Mouse (Mus musculus) limb, embryonic 14.5 days (tissue): ENCODE measurements around the gene Gm45062. TPM values are rescaled to one million over a fixed set of nuclear protein-coding genes. Genes with fewer than 3 reads are reported as not detected.

ENCODE experiments used
- ATAC-seq: fragments of 200-750 bp; cut with Nextera tagmentation; 2 replicates; pipeline ENCODE4 v1.8.0; 2017; ENCODE audit warnings: low read depth, moderate number of reproducible peaks, moderate TSS enrichment; ENCODE audit not compliant: low FRiP score
- DNase-seq: peaks from one replicate; pipeline ENCODE4 v3.0.0-alpha.2; 2015; ENCODE audit warnings: low spot score
- H3K27ac ChIP-seq: fragments of 300-500 bp; sonication (generic); replicated peaks from 2 replicates; pipeline ENCODE4 v1.5.1; 2014; ENCODE audit warnings: low read depth, mild to moderate bottlenecking, low read length, moderate library complexity, mixed read lengths
- H3K27me3 ChIP-seq: fragments of 300-500 bp; sonication (generic); 2 replicates; pipeline ENCODE4 v1.6.1; 2014; ENCODE audit warnings: low read length, mixed read lengths; ENCODE audit not compliant: control insufficient read depth, insufficient read depth
- H3K36me3 ChIP-seq: fragments of 300-500 bp; sonication (generic); 2 replicates; pipeline ENCODE4 v1.6.1; 2014; ENCODE audit warnings: mild to moderate bottlenecking, low read length, moderate library complexity, mixed read lengths; ENCODE audit not compliant: control insufficient read depth, insufficient read depth
- H3K4me1 ChIP-seq: fragments of 300-500 bp; sonication (generic); 2 replicates; pipeline ENCODE4 v1.6.1; 2014; ENCODE audit warnings: antibody characterized with exemption, low read length, mixed read lengths; ENCODE audit not compliant: control insufficient read depth, insufficient read depth
- H3K4me2 ChIP-seq: fragments of 300-500 bp; sonication (generic); replicated peaks from 2 replicates; pipeline ENCODE4 v1.6.1; 2014; ENCODE audit warnings: low read depth, mild to moderate bottlenecking, low read length, moderate library complexity; ENCODE audit not compliant: severe bottlenecking
- H3K4me3 ChIP-seq: fragments of 300-500 bp; sonication (generic); replicated peaks from 2 replicates; pipeline ENCODE4 v1.5.1; 2014; ENCODE audit warnings: low read length
- H3K9ac ChIP-seq: fragments of 300-500 bp; sonication (generic); 2 replicates; pipeline ENCODE4 v1.6.1; 2014; ENCODE audit warnings: mild to moderate bottlenecking, low read depth, low read length, moderate library complexity; ENCODE audit not compliant: severe bottlenecking
- H3K9me3 ChIP-seq: fragments of 300-500 bp; sonication (generic); 2 replicates; pipeline ENCODE4 v1.6.1; 2016; ENCODE audit warnings: low read length; ENCODE audit not compliant: control insufficient read depth
- POLR2A ChIP-seq: fragments of 200-500 bp; IDR thresholded peaks from 2 replicates; pipeline ENCODE4 v1.8.0; 2012; ENCODE audit warnings: inconsistent platforms, mild to moderate bottlenecking, moderate library complexity, borderline replicate concordance; ENCODE audit not compliant: insufficient read depth, insufficient read length; ENCODE audit errors: extremely low read depth
- WGBS: fragments of 180-500 bp; shearing (Covaris S2); extraction: QIAGEN DNeasy Blood & Tissue Kit; methylation state at CpG from one replicate; pipeline ENCODE4 v1.1.7; 2014; 5-methylcytosine and 5-hydroxymethylcytosine counted together
- polyA plus RNA-seq, 2 experiments: library from polyadenylated mRNA; depleted of rRNA in 1 of 2; stranded (reverse) in 1 of 2; unstranded in 1 of 2; fragments of >200 nt; fragmentation: Nextera tagmentation in 1 of 2; extraction: Ambion mirVana in 1 of 2; gene quantifications; 2 replicates each; pipeline versions ENCODE4 v1.2.1 to v1.2.3; 2012 to 2014

Gene Gm45062
- polyA plus RNA-seq, 2 experiments, result 8.7 to 14.7 TPM

- Histone ChIP-seq H3K27me3 (no peaks in the 10 kb centered on the region), H3K9me3 (no peaks in the 10 kb centered on the region), H3K4me3 (no peak overlapping the region), H3K36me3 (no peaks in the 10 kb centered on the region), H3K27ac (no peak overlapping the region), H3K4me2 (no peak overlapping the region), H3K4me1 (peaks cover 9% of the 10 kb centered on the region), H3K9ac (no peak overlapping the region)
- 79% methylated on average over 2 of the region's 2 CpGs for WGBS
- no peak for DNase-seq
- no peak for TF ChIP-seq POLR2A
- no peak for ATAC-seq
Observed at GRCm38 (mm10) chr6:8358232-8358631, 99.0 kb downstream of the Gm45062 start.

DNA sequence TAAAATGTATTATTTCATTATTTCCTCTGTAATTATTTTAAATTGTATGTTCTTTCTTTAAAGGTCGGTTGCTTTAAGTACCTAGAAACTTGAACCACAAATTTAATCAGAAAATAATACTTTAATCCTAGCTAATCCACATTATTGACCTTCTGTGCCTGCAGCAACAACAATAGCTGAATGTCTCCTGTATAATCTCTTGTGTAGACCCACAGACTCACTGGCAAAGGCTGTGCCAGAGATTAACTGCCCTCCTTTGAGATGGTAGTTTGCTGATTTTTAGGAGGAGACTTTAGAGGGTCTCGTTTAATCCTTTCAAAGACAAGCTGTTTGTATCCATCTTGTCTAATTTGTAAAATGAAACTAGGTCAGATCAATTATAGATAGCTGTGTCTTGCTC is 99.5 kb downstream of the Gm45062 start:
- no peak for ATAC-seq
- no peak for TF ChIP-seq POLR2A
- Histone ChIP-seq H3K4me1 (peaks cover 3% of the 10 kb centered on the region; the same call in 1 of the 2 replicates), H3K36me3 (no peaks in the 10 kb centered on the region), H3K4me2 (no peak overlapping the region), H3K27ac (no peak overlapping the region), H3K9ac (no peak overlapping the region), H3K4me3 (no peak overlapping the region), H3K27me3 (no peaks in the 10 kb centered on the region), H3K9me3 (no peaks in the 10 kb centered on the region)
- WGBS, result 58% methylated on average over 2 of the region's 2 CpGs
- DNase-seq, result no peak

- WGBS, result 78% methylated on average over 7 of the region's 7 CpGs
- no peak overlapping the region for H3K4me3 ChIP-seq
- H3K36me3 ChIP-seq, result no peaks in the 10 kb centered on the region
- H3K27ac ChIP-seq, result no peak overlapping the region
- no peaks in the 10 kb centered on the region for H3K4me1 ChIP-seq
- ATAC-seq (no peak), DNase-seq (no peak)
- no peaks in the 10 kb centered on the region for H3K27me3 ChIP-seq
- no peak overlapping the region for H3K4me2 ChIP-seq
- no peaks in the 10 kb centered on the region for H3K9me3 ChIP-seq
- TF ChIP-seq POLR2A, result no peak
- H3K9ac ChIP-seq, result no peak overlapping the region
Observed at GRCm38 (mm10) chr6:8360805-8361204, 101.6 kb downstream of the Gm45062 start.

DNA sequence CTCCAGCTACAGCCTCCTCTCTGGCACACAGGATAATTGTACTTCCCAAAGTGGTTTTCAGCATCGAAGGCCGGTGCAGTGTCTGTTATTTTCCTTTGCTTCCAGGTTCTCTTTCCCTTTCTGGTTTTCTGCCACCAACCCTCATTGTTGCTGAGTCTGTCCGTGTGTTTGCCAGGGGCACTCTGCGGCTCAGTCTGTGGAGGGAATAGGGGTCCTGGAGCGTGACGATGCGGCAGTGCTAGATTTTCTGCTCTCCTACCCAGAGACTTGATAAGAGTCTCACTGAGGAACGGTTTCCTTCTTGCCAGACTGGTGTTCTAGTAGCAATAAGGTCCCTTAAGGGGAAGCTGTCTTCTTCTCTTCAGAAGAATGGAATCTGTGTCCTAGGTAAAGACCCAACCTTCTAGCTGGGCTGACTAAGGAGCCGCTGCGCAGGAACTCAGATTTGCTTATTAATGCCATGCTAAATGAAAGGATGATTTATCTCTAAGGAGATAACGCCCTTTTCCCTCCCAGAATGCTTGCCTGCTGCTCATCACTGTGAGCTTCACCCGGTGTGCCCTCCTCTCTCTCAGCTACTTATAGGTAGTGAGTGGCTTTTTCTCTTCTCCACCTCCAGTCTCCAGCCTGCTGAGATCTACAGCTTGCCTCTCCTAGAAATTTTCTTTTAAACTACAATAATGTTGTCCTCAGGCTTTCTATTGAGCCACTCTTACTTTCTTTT is 104.9 kb downstream of the Gm45062 start:
- no peaks in the 10 kb centered on the region for H3K4me1 ChIP-seq
- no peaks in the 10 kb centered on the region for H3K27me3 ChIP-seq
- ATAC-seq, result no peak
- DNase-seq, result no peak
- 82% methylated on average over 12 of the region's 12 CpGs for WGBS
- H3K9me3 ChIP-seq, result no peaks in the 10 kb centered on the region
- H3K27ac ChIP-seq, result no peak overlapping the region
- no peak for TF ChIP-seq POLR2A
- no peak overlapping the region for H3K4me2 ChIP-seq
- H3K4me3 ChIP-seq, result no peak overlapping the region
- no peak overlapping the region for H3K9ac ChIP-seq
- no peaks in the 10 kb centered on the region for H3K36me3 ChIP-seq

DNA sequence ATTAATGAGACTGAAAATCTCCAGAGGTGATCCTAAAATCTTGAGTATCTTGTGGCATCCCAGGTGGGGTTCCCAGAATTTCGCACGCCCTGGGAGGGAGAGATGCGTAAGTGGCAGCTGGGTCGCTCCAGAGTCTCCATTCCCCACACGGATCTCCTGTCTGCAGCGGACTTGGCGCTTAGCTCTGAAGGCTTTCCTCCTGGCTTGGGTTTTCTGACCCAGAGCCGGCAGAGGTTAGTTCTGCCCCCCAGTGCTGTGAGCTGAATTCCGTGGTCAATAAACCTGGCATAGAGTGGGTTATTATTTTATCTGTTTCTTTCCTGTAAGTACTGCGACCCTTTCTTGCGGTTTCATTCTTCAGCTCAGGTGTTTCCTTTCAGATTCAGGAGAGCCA is 105.5 kb downstream of the Gm45062 start:
- no peaks in the 10 kb centered on the region for H3K27me3 ChIP-seq

More for the DNA sequence above, 105.5 kb downstream of the Gm45062 start:
- no peaks in the 10 kb centered on the region for H3K9me3 ChIP-seq
- H3K4me3 ChIP-seq, result no peak overlapping the region
- DNase-seq (no peak), ATAC-seq (no peak)
- H3K9ac ChIP-seq, result no peak overlapping the region
- H3K27ac ChIP-seq, result no peak overlapping the region
- 90% methylated on average over 11 of the region's 11 CpGs for WGBS
- no peaks in the 10 kb centered on the region for H3K4me1 ChIP-seq
- H3K36me3 ChIP-seq, result no peaks in the 10 kb centered on the region
- TF ChIP-seq POLR2A, result no peak
- no peak overlapping the region for H3K4me2 ChIP-seq
